Mouse (Mus musculus) ES-Bruce4 (cell line): ENCODE measurements at regions not wholly inside any gene's neighbourhood (a gene's known extent, or its start where the extent isn't known, plus 50 kb on each side); places are given as distances from the start of the nearest gene placed in this dataset.

Source experiments
- H3K27ac ChIP-seq: 2 replicates; pipeline ENCODE4 v1.5.1; 2012; ENCODE audit warnings: low read length, inconsistent platforms; ENCODE audit not compliant: insufficient read depth
- H3K27me3 ChIP-seq: 2 replicates; pipeline ENCODE4 v1.6.1; 2012; ENCODE audit warnings: mild to moderate bottlenecking, low read length, inconsistent platforms; ENCODE audit not compliant: control insufficient read depth, poor library complexity, insufficient read depth, severe bottlenecking
- H3K36me3 ChIP-seq: 2 replicates; pipeline ENCODE4 v1.6.1; 2012; ENCODE audit warnings: inconsistent platforms, mild to moderate bottlenecking, low read length, moderate library complexity; ENCODE audit not compliant: control insufficient read depth, poor library complexity, insufficient read depth, severe bottlenecking
- H3K4me1 ChIP-seq: one replicate; pipeline ENCODE4 v1.8.1; 2011; ENCODE audit warnings: low read length; ENCODE audit not compliant: control insufficient read depth, insufficient read depth
- H3K4me3 ChIP-seq: 2 replicates; pipeline ENCODE4 v1.5.1; 2011; ENCODE audit warnings: low read depth, mild to moderate bottlenecking, low read length
- H3K9ac ChIP-seq: 2 replicates; pipeline ENCODE4 v1.6.1; 2012; ENCODE audit warnings: low read depth, mild to moderate bottlenecking, inconsistent platforms; ENCODE audit not compliant: poor library complexity, severe bottlenecking
- H3K9me3 ChIP-seq: replicated peaks from 2 replicates; pipeline ENCODE4 v1.6.1; 2012; ENCODE audit warnings: mild to moderate bottlenecking, low read length, inconsistent platforms; ENCODE audit not compliant: control insufficient read depth, poor library complexity, insufficient read depth, severe bottlenecking
- CTCF ChIP-seq: IDR thresholded peaks from one replicate; pipeline ENCODE4 v1.8.1; 2011; ENCODE audit warnings: low read depth, low read length
- EP300 ChIP-seq: IDR thresholded peaks from 2 replicates; pipeline ENCODE4 v1.6.1; 2011; ENCODE audit warnings: low read depth, low read length; ENCODE audit not compliant: insufficient read depth
- POLR2A ChIP-seq: IDR thresholded peaks from one replicate; pipeline ENCODE4 v1.8.1; 2011; ENCODE audit warnings: low read length; ENCODE audit not compliant: insufficient read depth

- no peaks in the 10 kb centered on the region for H3K4me1 ChIP-seq
- no peak overlapping the region for H3K4me3 ChIP-seq
- no peaks in the 10 kb centered on the region for H3K36me3 ChIP-seq
- no peak overlapping the region for H3K9ac ChIP-seq
- H3K27me3 ChIP-seq = no peaks in the 10 kb centered on the region
- no peaks in the 10 kb centered on the region for H3K9me3 ChIP-seq
- no peak overlapping the region for H3K27ac ChIP-seq
- TF ChIP-seq CTCF (no peak), POLR2A (no peak), EP300 (no peak)
Measured at GRCm38 (mm10) chr7:70104486-70104885, 262.0 kb downstream of the Nr2f2 start.

- Histone ChIP-seq H3K9ac (no peak overlapping the region), H3K36me3 (no peaks in the 10 kb centered on the region), H3K4me3 (no peak overlapping the region), H3K9me3 (no peaks in the 10 kb centered on the region), H3K27me3 (no peaks in the 10 kb centered on the region), H3K4me1 (no peaks in the 10 kb centered on the region), H3K27ac (no peak overlapping the region)
- TF ChIP-seq POLR2A (no peak), CTCF (no peak), EP300 (no peak)
Measured at GRCm38 (mm10) chr7:70103680-70104079, 262.9 kb downstream of the Nr2f2 start.

- Histone ChIP-seq H3K9ac (no peak overlapping the region), H3K4me3 (no peak overlapping the region), H3K27ac (no peak overlapping the region), H3K36me3 (no peaks in the 10 kb centered on the region), H3K9me3 (no peaks in the 10 kb centered on the region), H3K27me3 (no peaks in the 10 kb centered on the region), H3K4me1 (no peaks in the 10 kb centered on the region)
- TF ChIP-seq CTCF = no peak
- TF ChIP-seq POLR2A = no peak
- no peak for TF ChIP-seq EP300
Measured at GRCm38 (mm10) chr7:70099001-70099400, 267.5 kb downstream of the Nr2f2 start.

GRCm38 (mm10) chr7:70093916-70094784 lies 272.4 kb downstream of the Nr2f2 start:
- Histone ChIP-seq H3K36me3 (no peaks in the 10 kb centered on the region), H3K27me3 (no peaks in the 10 kb centered on the region), H3K27ac (no peak overlapping the region), H3K4me3 (no peak overlapping the region), H3K9me3 (no peaks in the 10 kb centered on the region; the same call in 1 of the 2 replicates), H3K4me1 (no peaks in the 10 kb centered on the region), H3K9ac (no peak overlapping the region)
- TF ChIP-seq CTCF (no peak), EP300 (no peak), POLR2A (no peak)

GRCm38 (mm10) chr7:70092089-70092488 lies 274.4 kb downstream of the Nr2f2 start:
- Histone ChIP-seq H3K36me3 (no peaks in the 10 kb centered on the region), H3K27ac (no peak overlapping the region), H3K9ac (no peak overlapping the region), H3K4me3 (no peak overlapping the region), H3K4me1 (no peaks in the 10 kb centered on the region), H3K27me3 (no peaks in the 10 kb centered on the region), H3K9me3 (no peaks in the 10 kb centered on the region; the same call in 1 of the 2 replicates)
- TF ChIP-seq CTCF (no peak), EP300 (no peak), POLR2A (no peak)

- Histone ChIP-seq H3K9ac (no peak overlapping the region), H3K36me3 (no peaks in the 10 kb centered on the region), H3K27ac (no peak overlapping the region), H3K9me3 (no peaks in the 10 kb centered on the region; the same call in 1 of the 2 replicates), H3K4me1 (no peaks in the 10 kb centered on the region), H3K27me3 (no peaks in the 10 kb centered on the region), H3K4me3 (no peak overlapping the region)
- TF ChIP-seq CTCF = no peak
- no peak for TF ChIP-seq POLR2A
- no peak for TF ChIP-seq EP300
Measured at GRCm38 (mm10) chr7:70089121-70089520, 277.4 kb downstream of the Nr2f2 start.
